In the genomic region with DNA sequence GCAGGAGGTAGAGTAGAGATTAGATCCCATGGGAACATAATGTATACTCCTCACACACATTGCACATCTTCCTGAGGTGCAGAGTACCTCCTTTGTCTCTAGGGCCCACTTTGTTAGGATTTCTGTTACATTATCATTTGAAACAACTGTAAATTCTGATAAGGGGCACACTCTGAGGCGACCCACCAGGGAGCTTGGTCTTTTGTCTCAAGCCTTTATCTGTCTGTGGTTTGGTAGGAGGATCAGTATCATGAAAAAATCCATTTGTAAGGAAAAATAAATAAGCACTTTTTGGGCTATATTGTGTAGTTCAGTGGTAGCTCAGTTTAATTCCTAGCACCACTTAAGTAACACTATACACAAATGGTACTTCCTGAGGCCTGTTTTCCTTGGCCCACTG, we compare ENCODE assay signal across 25 mouse cellular contexts. TPM values are rescaled to one million over a fixed set of nuclear protein-coding genes. Genes with fewer than 3 reads are reported as not detected.
DNase-seq lines count a peak whose midpoint lies in the region; ATAC-seq and TF ChIP-seq lines count a peak whose summit lies in the region.
"Had no signal": no experiment of that assay in that cellular context is flagged by ENCODE, and none has a peak within 500 bp of the region (broad histone marks: within the 10 kb centered on the region; RNA-seq: fewer than 3 reads in every experiment).

No protein-coding gene starts in this region.

- no peak overlapping the region for H3K4me3 ChIP-seq in midbrain, embryonic 11.5 days (ENCODE audit: low read depth, low read length)
- no peak overlapping the region for H3K4me3 ChIP-seq in midbrain, embryonic 13.5 days (replicated peaks)
- H3K4me3 ChIP-seq in MEL (ENCODE audit: control insufficient read depth in 1 of 2, insufficient read depth in 1 of 2, low read depth in 2 of 2, low read length in 2 of 2): no peak overlapping the region
- no peak overlapping the region for H3K4me3 ChIP-seq in liver, embryonic 14.5 days (ENCODE audit: insufficient read depth in 1 of 2, low read depth in 2 of 2, low read length in 2 of 2)
- H3K4me3 ChIP-seq in hindbrain, embryonic 11.5 days (ENCODE audit: low read depth, low read length): no peak overlapping the region
- no peak overlapping the region for H3K4me3 ChIP-seq in hindbrain, embryonic 16.5 days (ENCODE audit: low read length)
- H3K4me3 ChIP-seq: embryonic facial prominence, embryonic 10.5 days; embryonic facial prominence, embryonic 13.5 days; forebrain, embryonic 10.5 days; forebrain, embryonic 13.5 days; hindbrain, embryonic 13.5 days had no signal

- WGBS in midbrain, embryonic 11.5 days: 69% methylated on average over 1 of the region's 1 CpGs
- WGBS in midbrain, embryonic 13.5 days: 80% methylated on average over 1 of the region's 1 CpGs
- WGBS in liver, embryonic 14.5 days (ENCODE audit: insufficient replicate concordance): 6% methylated on average over 1 of the region's 1 CpGs
- 82% methylated on average over 1 of the region's 1 CpGs for WGBS in hindbrain, embryonic 11.5 days
- WGBS in hindbrain, embryonic 16.5 days: 76% methylated on average over 1 of the region's 1 CpGs

- no peaks in the 10 kb centered on the region for H3K9me3 ChIP-seq in midbrain, embryonic 11.5 days (ENCODE audit: control insufficient read depth, low read length)
- H3K9me3 ChIP-seq in midbrain, embryonic 13.5 days: no peaks in the 10 kb centered on the region
- no peaks in the 10 kb centered on the region for H3K9me3 ChIP-seq in MEL (replicated peaks; ENCODE audit: insufficient read depth, low read length)
- H3K9me3 ChIP-seq in liver, embryonic 14.5 days (ENCODE audit: control insufficient read depth, low read length): no peaks in the 10 kb centered on the region
- no peaks in the 10 kb centered on the region for H3K9me3 ChIP-seq in hindbrain, embryonic 11.5 days (ENCODE audit: control insufficient read depth, low read length)
- H3K9me3 ChIP-seq in hindbrain, embryonic 16.5 days (ENCODE audit: control insufficient read depth, low read length): no peaks in the 10 kb centered on the region
- H3K9me3 ChIP-seq: embryonic facial prominence, embryonic 10.5 days; embryonic facial prominence, embryonic 13.5 days; forebrain, embryonic 10.5 days; forebrain, embryonic 13.5 days; hindbrain, embryonic 13.5 days had no signal

- peak; percentile 80 to 89 for TF ChIP-seq EP300 in MEL (IDR thresholded peaks at IDR 0.05; ENCODE audit: low read depth in 1 of 2, low read length in 2 of 2)
- TF ChIP-seq EP300 in liver, embryonic 14.5 days (IDR thresholded peaks at IDR 0.05; ENCODE audit: low read depth): no peak

- no peaks in the 10 kb centered on the region for H3K27me3 ChIP-seq in midbrain, embryonic 11.5 days (ENCODE audit: control insufficient read depth, insufficient read depth, low read length)
- H3K27me3 ChIP-seq in midbrain, embryonic 13.5 days: no peaks in the 10 kb centered on the region
- no peaks in the 10 kb centered on the region for H3K27me3 ChIP-seq in MEL (ENCODE audit: control insufficient read depth in 1 of 2, insufficient read depth in 2 of 2, low read length in 2 of 2)
- no peaks in the 10 kb centered on the region for H3K27me3 ChIP-seq in liver, embryonic 14.5 days (ENCODE audit: control insufficient read depth, insufficient read depth, low read length)
- no peaks in the 10 kb centered on the region for H3K27me3 ChIP-seq in hindbrain, embryonic 11.5 days (ENCODE audit: control insufficient read depth, insufficient read depth, low read length)
- no peaks in the 10 kb centered on the region for H3K27me3 ChIP-seq in hindbrain, embryonic 16.5 days (replicated peaks; ENCODE audit: control insufficient read depth, insufficient read depth, low read length)
- H3K27me3 ChIP-seq: embryonic facial prominence, embryonic 13.5 days; forebrain, embryonic 13.5 days; hindbrain, embryonic 13.5 days had no signal

- ATAC-seq in midbrain, embryonic 11.5 days (ENCODE audit: low FRiP score): no peak
- no peak for ATAC-seq in midbrain, embryonic 13.5 days
- peak; percentile 56; the same call in 1 of the 2 replicates for ATAC-seq in liver, embryonic 14.5 days (ENCODE audit: insufficient read depth)
- ATAC-seq in megakaryocyte progenitor cell, adult 5-6 weeks (replicated peaks; ENCODE audit: poor library complexity): peak; percentile 34
- no peak for ATAC-seq in hindbrain, embryonic 11.5 days (ENCODE audit: low FRiP score)
- no peak for ATAC-seq in hindbrain, embryonic 16.5 days
- ATAC-seq: forebrain, embryonic 13.5 days; forebrain, embryonic 16.5 days; hindbrain, postnatal 0 days had no signal

- no peak overlapping the region for H3K9ac ChIP-seq in midbrain, embryonic 11.5 days (ENCODE audit: low read length)
- no peak overlapping the region for H3K9ac ChIP-seq in midbrain, embryonic 13.5 days (replicated peaks)
- H3K9ac ChIP-seq in MEL (ENCODE audit: control insufficient read depth, low read depth, low read length, poor library complexity, severe bottlenecking): no peak overlapping the region
- H3K9ac ChIP-seq in liver, embryonic 14.5 days (replicated peaks): no peak overlapping the region
- no peak overlapping the region for H3K9ac ChIP-seq in hindbrain, embryonic 11.5 days (ENCODE audit: low read depth, low read length)
- H3K9ac ChIP-seq in hindbrain, embryonic 16.5 days (ENCODE audit: low read depth, low read length): no peak overlapping the region
- H3K9ac ChIP-seq: embryonic facial prominence, embryonic 13.5 days; forebrain, embryonic 13.5 days; hindbrain, embryonic 13.5 days had no signal

- no peak for TF ChIP-seq CTCF in MEL (IDR thresholded peaks at IDR 0.05 in 2 of 3, conservative IDR thresholded peaks at IDR 0.05 in 1 of 3; ENCODE audit: control insufficient read depth in 1 of 3, insufficient read depth in 1 of 3, low read depth in 2 of 3, low read length in 3 of 3, poor library complexity in 1 of 3, severe bottlenecking in 1 of 3)
- TF ChIP-seq CTCF in liver, embryonic 14.5 days (IDR thresholded peaks at IDR 0.05; ENCODE audit: low read depth): no peak

- no peak overlapping the region for H3K27ac ChIP-seq in midbrain, embryonic 11.5 days (ENCODE audit: low read depth, low read length)
- H3K27ac ChIP-seq in midbrain, embryonic 13.5 days: no peak overlapping the region
- no peak overlapping the region for H3K27ac ChIP-seq in MEL (ENCODE audit: control insufficient read depth, low read depth, low read length)
- no peak overlapping the region for H3K27ac ChIP-seq in liver, embryonic 14.5 days
- H3K27ac ChIP-seq in hindbrain, embryonic 11.5 days (ENCODE audit: low read depth, low read length): no peak overlapping the region
- H3K27ac ChIP-seq in hindbrain, embryonic 16.5 days (ENCODE audit: low read depth, low read length): no peak overlapping the region
- H3K27ac ChIP-seq: embryonic facial prominence, embryonic 10.5 days; embryonic facial prominence, embryonic 13.5 days; forebrain, embryonic 10.5 days; forebrain, embryonic 13.5 days; hindbrain, embryonic 13.5 days; hindbrain, postnatal 0 days had no signal

- no peaks in the 10 kb centered on the region for H3K79me2 ChIP-seq in MEL (ENCODE audit: control insufficient read depth, insufficient read depth, low read length, poor library complexity)

- no peak for TF ChIP-seq RAD21 in MEL (IDR thresholded peaks at IDR 0.05; ENCODE audit: low read depth, low read length)

- no peaks in the 10 kb centered on the region for H3K4me1 ChIP-seq in midbrain, embryonic 11.5 days (ENCODE audit: control insufficient read depth, insufficient read depth, low read length)
- no peaks in the 10 kb centered on the region for H3K4me1 ChIP-seq in midbrain, embryonic 13.5 days (replicated peaks)
- peaks cover 9 to 18% of the 10 kb centered on the region in 2 experiments for H3K4me1 ChIP-seq in MEL (ENCODE audit: control insufficient read depth in 1 of 2, insufficient read depth in 2 of 2, low read length in 2 of 2)
- peaks cover 0 to 8% of the 10 kb centered on the region in 2 experiments; a peak in 1 of 4 replicates for H3K4me1 ChIP-seq in liver, embryonic 14.5 days (replicated peaks; ENCODE audit: control insufficient read depth in 2 of 2, insufficient read depth in 2 of 2, low read length in 1 of 2)
- no peaks in the 10 kb centered on the region for H3K4me1 ChIP-seq in hindbrain, embryonic 11.5 days (replicated peaks; ENCODE audit: control insufficient read depth, insufficient read depth, low read length)
- H3K4me1 ChIP-seq in hindbrain, embryonic 16.5 days (ENCODE audit: control insufficient read depth, insufficient read depth, low read depth, low read length): no peaks in the 10 kb centered on the region
- H3K4me1 ChIP-seq: embryonic facial prominence, embryonic 10.5 days; embryonic facial prominence, embryonic 13.5 days; forebrain, embryonic 10.5 days; forebrain, embryonic 13.5 days; hindbrain, embryonic 13.5 days had no signal

- no peak for TF ChIP-seq POLR2A in MEL (IDR thresholded peaks at IDR 0.05; ENCODE audit: control insufficient read depth in 1 of 2, insufficient read depth in 1 of 2, low read depth in 1 of 2, low read length in 2 of 2, poor library complexity in 1 of 2)

- H3K4me2 ChIP-seq in midbrain, embryonic 11.5 days: no peak overlapping the region
- H3K4me2 ChIP-seq in midbrain, embryonic 13.5 days (replicated peaks): no peak overlapping the region
- H3K4me2 ChIP-seq in liver, embryonic 14.5 days (ENCODE audit: low read depth): no peak overlapping the region
- no peak overlapping the region for H3K4me2 ChIP-seq in hindbrain, embryonic 11.5 days (replicated peaks; ENCODE audit: low read depth, low read length)
- no peak overlapping the region for H3K4me2 ChIP-seq in hindbrain, embryonic 16.5 days (ENCODE audit: low read length)
- H3K4me2 ChIP-seq: embryonic facial prominence, embryonic 13.5 days; forebrain, embryonic 13.5 days; heart, embryonic 11.5 days; hindbrain, embryonic 13.5 days had no signal

- peak; percentile 51 for DNase-seq in midbrain, embryonic 11.5 days (ENCODE audit: low spot score, missing footprints)
- DNase-seq in MEL (ENCODE audit: low read depth, low spot score): peak; percentile 37
- peak in 1 of 3 experiments; percentile 3 for DNase-seq in liver, embryonic 14.5 days (ENCODE audit: low read depth in 3 of 3, low spot score in 3 of 3)
- DNase-seq in hindbrain, embryonic 11.5 days (ENCODE audit: low spot score): no peak
- DNase-seq in spleen, postnatal 4 days (ENCODE audit: low spot score in 2 of 2): no peak
- DNase-seq: adrenal gland, adult 2 months; adrenal gland, postnatal 14 days; cerebellum, adult 11 months; cerebellum, adult 2 months; cerebellum, postnatal 10 days; cerebellum, postnatal 36 days; embryo, embryonic 11 days; gastrocnemius, postnatal 10 days; heart, adult 11 months had no signal

- no peaks in the 10 kb centered on the region; the same call in 1 of the 2 replicates for H3K36me3 ChIP-seq in midbrain, embryonic 11.5 days (ENCODE audit: control insufficient read depth, insufficient read depth, low read length)
- H3K36me3 ChIP-seq in midbrain, embryonic 13.5 days: peaks cover 24% of the 10 kb centered on the region
- H3K36me3 ChIP-seq in MEL (ENCODE audit: control insufficient read depth in 1 of 2, insufficient read depth in 2 of 2, low read length in 2 of 2): peaks cover 16 to 35% of the 10 kb centered on the region in 2 experiments
- H3K36me3 ChIP-seq in liver, embryonic 14.5 days (replicated peaks; ENCODE audit: control insufficient read depth, insufficient read depth, low read depth): no peaks in the 10 kb centered on the region
- H3K36me3 ChIP-seq in hindbrain, embryonic 11.5 days (ENCODE audit: control insufficient read depth, insufficient read depth, low read length): no peaks in the 10 kb centered on the region
- H3K36me3 ChIP-seq in hindbrain, embryonic 16.5 days (ENCODE audit: control insufficient read depth, insufficient read depth, low read length): peaks cover 7% of the 10 kb centered on the region; the same call in 1 of the 2 replicates

RNA-seq across cellular contexts. Expression of gene Pds5b, which starts 51.1 kb away (rescaled TPM):
- polyA plus RNA-seq in midbrain, embryonic 11.5 days (2014; fragmentation: Nextera tagmentation; extraction: Ambion mirVana): 48.9 and 49.3 TPM in 2 replicates
- 34.1 and 37.1 TPM in 2 replicates for polyA plus RNA-seq in midbrain, embryonic 13.5 days (2015; fragmentation: Nextera tagmentation; extraction: Ambion mirVana)
- 21.9 and 26.3 TPM in 2 replicates for total RNA-seq in MEL (2012; rRNA removed)
- 10 to 100 TPM; 46.2 to 52.7 TPM for polyA plus RNA-seq in MEL (2012; ENCODE audit: insufficient read depth in 1 of 2, insufficient read length in 2 of 2, low read depth in 1 of 2, low replicate concordance in 2 of 2, missing spikeins in 1 of 2)
- polyA plus RNA-seq in liver, embryonic 14.5 days (2012; rRNA removed): 5.2 and 7.0 TPM in 2 replicates
- 10.8 and 11.0 TPM in 2 replicates for polyA plus RNA-seq in liver, embryonic 14.5 days (2014; fragmentation: Nextera tagmentation; extraction: Ambion mirVana)
- 63.9 and 78.8 TPM in 2 replicates for total RNA-seq in megakaryocyte progenitor cell, adult 5-6 weeks (2015)
- 32.8 and 37.5 TPM in 2 replicates for total RNA-seq in megakaryocyte progenitor cell, adult 5-6 weeks (2017)
- polyA plus RNA-seq in hindbrain, embryonic 11.5 days (2014; fragmentation: Nextera tagmentation; extraction: Ambion mirVana): 44.1 and 51.7 TPM in 2 replicates
- polyA plus RNA-seq in hindbrain, embryonic 16.5 days (2015; fragmentation: Nextera tagmentation; extraction: Ambion mirVana): 26.7 and 27.5 TPM in 2 replicates

RNA-seq across cellular contexts. Expression of gene N4bp2l2, which starts 58.7 kb away (rescaled TPM):
- polyA plus RNA-seq in midbrain, embryonic 11.5 days (2014; fragmentation: Nextera tagmentation; extraction: Ambion mirVana): 40.5 and 42.1 TPM in 2 replicates
- 32.9 and 38.1 TPM in 2 replicates for polyA plus RNA-seq in midbrain, embryonic 13.5 days (2015; fragmentation: Nextera tagmentation; extraction: Ambion mirVana)
- 74.9 and 75.0 TPM in 2 replicates for total RNA-seq in MEL (2012; rRNA removed)
- 10 to 100 TPM in 1 of 2 experiments, not detected in 1; 67.5 TPM for polyA plus RNA-seq in MEL (2012; ENCODE audit: insufficient read depth in 1 of 2, insufficient read length in 2 of 2, low read depth in 1 of 2, low replicate concordance in 2 of 2, missing spikeins in 1 of 2)
- polyA plus RNA-seq in liver, embryonic 14.5 days (2012; rRNA removed): 6.3 and 12.3 TPM in 2 replicates
- 21.8 and 25.1 TPM in 2 replicates for polyA plus RNA-seq in liver, embryonic 14.5 days (2014; fragmentation: Nextera tagmentation; extraction: Ambion mirVana)
- total RNA-seq in megakaryocyte progenitor cell, adult 5-6 weeks (2015): 79.2 and 89.9 TPM in 2 replicates
- total RNA-seq in megakaryocyte progenitor cell, adult 5-6 weeks (2017): 78.3 and 107 TPM in 2 replicates
- 38.7 and 45.0 TPM in 2 replicates for polyA plus RNA-seq in hindbrain, embryonic 11.5 days (2014; fragmentation: Nextera tagmentation; extraction: Ambion mirVana)
- 24.5 and 25.5 TPM in 2 replicates for polyA plus RNA-seq in hindbrain, embryonic 16.5 days (2015; fragmentation: Nextera tagmentation; extraction: Ambion mirVana)

Comparison
In these comparisons a context has a peak if more than half of its experiments do, and no peak if none do; other contexts are left out.
1. ATAC-seq: peak in liver, embryonic 14.5 days (single experiment) and megakaryocyte progenitor cell, adult 5-6 weeks (single experiment); none in midbrain, embryonic 11.5 days (single experiment), midbrain, embryonic 13.5 days (single experiment), hindbrain, embryonic 11.5 days (single experiment) and hindbrain, embryonic 16.5 days (single experiment).
2. DNase-seq: peak in midbrain, embryonic 11.5 days (single experiment) and MEL (single experiment); none in hindbrain, embryonic 11.5 days (single experiment) and spleen, postnatal 4 days (0 of 2).